Mouse (Mus musculus) testis, adult 2 months (tissue): ENCODE measurements around the gene Rnf187.

Experiments used
- CTCF ChIP-seq: fragments of 200-500 bp; IDR thresholded peaks from 2 replicates; pipeline ENCODE4 v1.5.1; 2012; ENCODE audit warnings: low read depth, mild to moderate bottlenecking, inconsistent platforms, low read length, moderate library complexity; ENCODE audit not compliant: control insufficient read depth, insufficient read depth, insufficient replicate concordance
- POLR2A ChIP-seq: fragments of 200-500 bp; IDR thresholded peaks from 2 replicates; pipeline ENCODE4 v1.6.1; 2012; ENCODE audit warnings: low read depth, mild to moderate bottlenecking, inconsistent platforms, low read length, moderate library complexity; ENCODE audit not compliant: control insufficient read depth

- TF ChIP-seq CTCF, result no peak
- peak; percentile 9; the same call in 1 of the 2 replicates for TF ChIP-seq POLR2A
These were observed 16.6 kb upstream of the Rnf187 start for GRCm38 (mm10) chr11:58955143-58955867.
